Mouse (Mus musculus) liver, postnatal 0 days (tissue): ENCODE data around the gene Slc45a1. TPM values are rescaled to one million over a fixed set of nuclear protein-coding genes. Genes with fewer than 3 reads are reported as not detected.

Experiments
- ATAC-seq: fragments of 200-750 bp; cut with Nextera tagmentation; 2 replicates; pipeline ENCODE4 v1.8.0; 2017; ENCODE audit warnings: mild to moderate bottlenecking, moderate library complexity
- DNase-seq: peaks from one replicate; pipeline ENCODE4 v3.0.0-alpha.2; 2016
- H3K27ac ChIP-seq: fragments of 300-500 bp; sonication (generic); 2 replicates; pipeline ENCODE4 v1.5.1; 2014; ENCODE audit warnings: antibody characterized with exemption, moderate library complexity, mild to moderate bottlenecking, low read depth
- H3K27me3 ChIP-seq: fragments of 300-500 bp; sonication (generic); 2 replicates; pipeline ENCODE4 v1.6.1; 2014; ENCODE audit warnings: low read length, control low read depth, mixed read lengths; ENCODE audit not compliant: insufficient read depth
- H3K36me3 ChIP-seq: fragments of 300-500 bp; sonication (generic); replicated peaks from 2 replicates; pipeline ENCODE4 v1.6.1; 2014; ENCODE audit warnings: mild to moderate bottlenecking, control low read depth, low read length, moderate library complexity, mixed read lengths; ENCODE audit not compliant: insufficient read depth
- H3K4me1 ChIP-seq: fragments of 300-500 bp; sonication (generic); 2 replicates; pipeline ENCODE4 v1.6.1; 2014; ENCODE audit warnings: antibody characterized with exemption, mild to moderate bottlenecking, control low read depth; ENCODE audit not compliant: insufficient read depth
- H3K4me2 ChIP-seq: fragments of 300-500 bp; sonication (generic); 2 replicates; pipeline ENCODE4 v1.6.1; 2014; ENCODE audit warnings: low read depth, mild to moderate bottlenecking, low read length, moderate library complexity, mixed read lengths
- H3K4me3 ChIP-seq: fragments of 300-500 bp; sonication (generic); 2 replicates; pipeline ENCODE4 v1.5.1; 2014; ENCODE audit warnings: low read depth, low read length
- H3K9ac ChIP-seq: fragments of 300-500 bp; sonication (generic); replicated peaks from 2 replicates; pipeline ENCODE4 v1.6.1; 2014; ENCODE audit warnings: mild to moderate bottlenecking, moderate library complexity
- H3K9me3 ChIP-seq: fragments of 300-500 bp; sonication (generic); 2 replicates; pipeline ENCODE4 v1.6.1; 2016; ENCODE audit warnings: mild to moderate bottlenecking, control low read depth, low read length, mixed read lengths
- CTCF ChIP-seq: sonication (generic); IDR thresholded peaks from 2 replicates; pipeline ENCODE4 v1.5.1; 2016; ENCODE audit warnings: antibody characterized with exemption, low read depth
- EP300 ChIP-seq: IDR thresholded peaks from 2 replicates; pipeline ENCODE4 v1.6.1; 2016; ENCODE audit warnings: antibody characterized with exemption, low read depth, mild to moderate bottlenecking
- WGBS: fragments of 180-500 bp; shearing (Covaris S2); extraction: QIAGEN DNeasy Blood & Tissue Kit; methylation state at CpG from one replicate; pipeline ENCODE4 v1.1.7; 2014; ENCODE audit not compliant: insufficient replicate concordance; 5-methylcytosine and 5-hydroxymethylcytosine counted together
- polyA plus RNA-seq: library from polyadenylated mRNA; unstranded; fragments of >200 nt; fragmentation: Nextera tagmentation; extraction: Ambion mirVana; gene quantifications from 2 replicates; pipeline ENCODE4 v1.2.1, GENCODE M21; 2015

Gene Slc45a1
- polyA plus RNA-seq, 1 experiment from 2014 or later = not detected

DNA sequence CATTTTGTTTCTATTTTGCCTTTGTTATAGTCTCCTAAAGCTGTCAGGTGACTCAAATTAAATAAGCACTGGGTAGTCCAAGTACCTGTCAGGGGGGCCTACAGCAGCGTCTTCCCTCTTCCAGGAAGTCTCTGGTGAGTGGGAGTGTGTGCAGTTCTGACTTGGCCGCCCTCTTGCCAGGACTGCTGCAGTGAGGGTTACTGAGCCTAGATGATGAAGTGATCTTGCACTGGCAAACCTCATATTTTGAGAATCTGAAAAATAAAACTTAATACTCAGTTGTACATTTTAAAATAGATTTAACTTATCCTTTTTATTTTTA is 63.7 kb downstream of the Slc45a1 start:
- WGBS = 69% methylated on average over 2 of the region's 2 CpGs
- H3K27ac ChIP-seq = 0 out of 2 replicates have a peak overlapping the region, but pooled peaks have one; percentile 58
- peak overlapping the region; percentile 33; the same call in 1 of the 2 replicates for H3K4me3 ChIP-seq
- peak overlapping the region; percentile 63 for H3K4me2 ChIP-seq
- H3K9ac ChIP-seq = no peak overlapping the region
- DNase-seq (no peak), ATAC-seq (no peak)
- peaks cover 77% of the 10 kb centered on the region for H3K4me1 ChIP-seq
- no peaks in the 10 kb centered on the region for H3K27me3 ChIP-seq
- no peak for TF ChIP-seq EP300
- no peak for TF ChIP-seq CTCF
- H3K9me3 ChIP-seq = no peaks in the 10 kb centered on the region
- H3K36me3 ChIP-seq = no peaks in the 10 kb centered on the region; the same call in 1 of the 2 replicates

DNA sequence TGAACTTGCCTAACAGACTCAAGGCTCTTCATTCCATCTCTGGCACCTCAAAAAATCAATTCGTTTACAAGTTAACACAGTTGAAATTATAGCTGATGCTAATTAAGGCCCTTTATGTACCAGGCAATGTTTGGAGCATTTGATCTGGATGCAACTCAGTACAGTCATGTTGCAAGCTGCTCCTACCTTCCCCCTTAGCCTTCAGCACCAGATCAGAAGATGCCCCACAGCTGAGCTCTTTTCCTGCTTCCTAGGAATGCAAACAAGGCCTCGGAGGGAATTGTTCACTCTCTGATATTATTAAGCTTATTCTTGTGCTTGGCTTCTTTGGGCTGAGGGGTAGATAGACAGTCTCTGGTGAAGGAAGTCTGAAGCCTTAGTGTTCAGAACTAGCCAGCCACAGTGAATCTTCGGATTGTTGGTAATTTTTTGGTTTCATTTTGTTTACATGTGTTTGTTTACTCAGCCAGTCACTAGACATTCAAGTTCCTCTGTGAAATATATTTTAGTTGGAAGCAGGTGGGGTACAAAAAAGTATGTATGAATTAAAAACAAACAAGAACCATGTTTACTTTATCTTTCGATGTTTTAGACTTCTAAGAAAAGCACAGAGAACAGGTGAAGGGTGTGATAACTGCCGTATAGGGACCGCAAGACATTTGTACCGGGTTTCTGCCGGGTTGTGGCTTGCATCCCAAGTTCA is 64.2 kb downstream of the Slc45a1 start:
- no peak for DNase-seq
- 41% methylated on average over 8 of the region's 8 CpGs for WGBS
- Histone ChIP-seq H3K4me1 (peaks cover 77% of the 10 kb centered on the region), H3K27ac (0 out of 2 replicates have a peak overlapping the region, but pooled peaks have one; percentile 58), H3K9me3 (no peaks in the 10 kb centered on the region), H3K27me3 (no peaks in the 10 kb centered on the region), H3K4me3 (peak overlapping the region; percentile 33; the same call in 1 of the 2 replicates), H3K36me3 (no peaks in the 10 kb centered on the region; the same call in 1 of the 2 replicates), H3K9ac (no peak overlapping the region), H3K4me2 (peak overlapping the region; percentile 63)
- TF ChIP-seq CTCF (no peak), EP300 (no peak)
- no peak for ATAC-seq

DNA sequence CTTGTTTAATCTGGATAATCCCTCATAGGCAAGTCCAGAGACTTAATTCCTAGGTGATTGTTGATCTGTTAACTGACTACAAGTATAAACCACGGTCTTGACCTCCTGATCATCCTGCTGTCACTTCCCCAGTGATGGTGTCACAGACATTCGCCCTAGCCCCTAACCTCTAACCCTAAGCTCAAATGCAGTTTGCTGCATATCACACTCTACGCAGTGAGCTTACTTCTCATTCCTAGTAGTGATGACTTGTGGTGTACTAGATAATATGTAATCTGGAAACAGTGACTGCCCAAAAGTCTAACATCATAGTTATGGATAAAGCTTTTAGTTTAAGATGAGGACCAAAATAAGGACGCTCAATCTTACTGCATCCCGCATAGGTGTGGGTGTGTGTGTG is 65.7 kb downstream of the Slc45a1 start:
- no peak overlapping the region for H3K9ac ChIP-seq
- H3K4me3 ChIP-seq = no peak overlapping the region
- H3K4me1 ChIP-seq = peaks cover 69% of the 10 kb centered on the region
- 65% methylated on average over 5 of the region's 5 CpGs for WGBS
- TF ChIP-seq EP300 (no peak), CTCF (no peak)
- no peaks in the 10 kb centered on the region; the same call in 1 of the 2 replicates for H3K36me3 ChIP-seq
- H3K9me3 ChIP-seq = no peaks in the 10 kb centered on the region
- H3K27me3 ChIP-seq = no peaks in the 10 kb centered on the region
- DNase-seq (no peak), ATAC-seq (no peak)
- H3K27ac ChIP-seq = peak overlapping the region; percentile 30; the same call in 1 of the 2 replicates
- no peak overlapping the region for H3K4me2 ChIP-seq

DNA sequence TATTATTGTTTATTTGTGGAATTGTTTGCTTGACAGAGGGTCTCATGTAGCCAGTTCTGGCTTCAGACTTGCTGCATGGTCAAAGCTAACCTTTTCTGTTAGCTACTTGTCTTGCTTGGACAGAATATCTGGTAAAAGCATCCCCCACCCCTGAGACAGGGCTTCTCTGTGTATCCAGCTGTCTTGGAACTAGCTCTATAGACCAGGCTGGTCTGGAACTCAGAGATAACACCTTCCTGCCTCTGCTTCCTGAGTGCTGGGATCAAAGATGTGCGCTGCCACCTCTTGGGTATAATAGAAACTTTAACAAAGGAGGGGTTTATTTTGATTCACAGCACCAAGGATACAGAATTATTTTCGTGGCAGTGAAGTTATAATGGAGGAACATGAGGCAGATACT is 66.2 kb downstream of the Slc45a1 start:
- ATAC-seq (no peak), DNase-seq (no peak)
- TF ChIP-seq CTCF (no peak), EP300 (no peak)
- no peaks in the 10 kb centered on the region for H3K27me3 ChIP-seq
- 53% methylated on average over 2 of the region's 2 CpGs for WGBS
- no peaks in the 10 kb centered on the region for H3K9me3 ChIP-seq
- H3K9ac ChIP-seq = no peak overlapping the region
- H3K27ac ChIP-seq = no peak overlapping the region
- no peak overlapping the region for H3K4me3 ChIP-seq
- H3K4me1 ChIP-seq = peaks cover 64% of the 10 kb centered on the region
- no peaks in the 10 kb centered on the region; the same call in 1 of the 2 replicates for H3K36me3 ChIP-seq
- H3K4me2 ChIP-seq = no peak overlapping the region

DNA sequence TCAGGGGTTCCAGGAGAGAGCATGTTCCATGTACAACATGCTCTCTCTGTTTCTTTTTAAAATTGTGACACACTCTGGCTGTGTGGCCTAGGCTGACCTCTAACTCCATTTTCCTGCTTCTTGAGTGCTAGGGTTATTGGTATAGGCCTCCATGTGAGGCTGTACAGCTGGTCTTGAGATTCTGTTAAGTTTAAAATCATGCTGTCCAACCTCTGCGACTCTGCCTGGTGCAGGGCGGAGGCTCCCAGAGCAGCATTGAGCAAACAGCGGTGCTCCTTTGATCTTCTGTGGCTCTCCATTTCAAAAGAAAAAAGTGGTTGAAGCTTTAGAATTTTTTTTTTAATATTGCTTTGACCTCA is 68.2 kb downstream of the Slc45a1 start:
- ATAC-seq = peak; percentile 47
- H3K27me3 ChIP-seq = no peaks in the 10 kb centered on the region
- peak overlapping the region; percentile 10; the same call in 1 of the 2 replicates for H3K9ac ChIP-seq
- H3K9me3 ChIP-seq = no peaks in the 10 kb centered on the region
- 0 out of 2 replicates have a peak, but pooled peaks cover 3% of the 10 kb centered on the region for H3K36me3 ChIP-seq
- peak overlapping the region; percentile 48 for H3K4me2 ChIP-seq
- no peak for DNase-seq
- peak overlapping the region; percentile 68 for H3K27ac ChIP-seq
- 43% methylated on average over 3 of the region's 3 CpGs for WGBS
- H3K4me1 ChIP-seq = peaks cover 51% of the 10 kb centered on the region
- no peak overlapping the region for H3K4me3 ChIP-seq
- TF ChIP-seq EP300 (no peak), CTCF (no peak)

DNA sequence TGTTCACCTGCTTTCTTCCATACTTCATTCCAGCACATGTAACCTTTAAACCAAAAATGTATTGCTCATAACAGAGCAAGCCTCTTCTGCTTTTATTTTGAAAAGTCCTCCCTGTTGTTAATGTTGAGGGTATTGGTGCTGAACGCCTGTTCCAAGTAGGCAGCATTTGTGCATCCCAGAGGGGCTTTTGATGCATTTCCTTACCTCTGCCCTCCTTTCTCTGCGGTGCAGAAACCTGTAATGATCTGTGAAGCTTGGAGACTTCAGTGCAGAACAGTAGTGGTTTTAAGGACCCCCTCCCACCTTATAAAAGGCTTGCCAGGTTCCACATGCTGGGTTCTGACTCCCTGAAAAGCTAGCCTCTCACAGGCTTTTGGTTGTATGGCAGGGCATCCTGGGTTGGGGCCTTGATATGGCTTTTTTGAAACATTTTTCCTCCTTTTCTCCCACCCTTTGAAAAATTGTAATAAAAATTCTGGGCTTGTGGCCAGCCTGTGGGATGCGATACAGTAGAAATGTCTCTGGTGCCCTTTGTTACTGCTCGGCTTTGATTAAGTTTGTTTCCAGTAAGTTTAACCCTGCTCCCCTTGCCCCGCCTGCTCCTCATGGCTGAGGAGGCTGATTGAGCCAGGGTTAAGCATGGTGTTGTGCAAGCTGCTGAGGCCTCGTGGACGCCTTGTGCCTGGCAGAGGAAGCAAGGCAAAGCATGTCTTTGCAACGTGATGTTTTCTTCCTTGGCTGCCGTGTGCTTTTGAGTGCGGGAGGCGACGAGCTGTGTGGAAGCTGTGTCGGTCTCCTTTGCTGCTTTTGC is 68.8 kb downstream of the Slc45a1 start:
- Histone ChIP-seq H3K4me1 (peaks cover 51% of the 10 kb centered on the region), H3K4me2 (peak overlapping the region; percentile 48), H3K36me3 (0 out of 2 replicates have a peak, but pooled peaks cover 5% of the 10 kb centered on the region), H3K27ac (peak overlapping the region; percentile 68), H3K4me3 (no peak overlapping the region), H3K27me3 (no peaks in the 10 kb centered on the region), H3K9ac (peak overlapping the region; percentile 10; the same call in 1 of the 2 replicates), H3K9me3 (no peaks in the 10 kb centered on the region)
- 29% methylated on average over 13 of the region's 13 CpGs for WGBS
- peak; percentile 77 for ATAC-seq
- peak; percentile 66 for DNase-seq
- no peak for TF ChIP-seq EP300
- no peak for TF ChIP-seq CTCF
